Mouse (Mus musculus) midbrain, embryonic 11.5 days (tissue): ENCODE measurements around the gene Pck2. TPM values are rescaled to one million over a fixed set of nuclear protein-coding genes. Genes with fewer than 3 reads are reported as not detected.

ENCODE experiments used
- ATAC-seq: fragments of 200-750 bp; cut with Nextera tagmentation; 2 replicates; pipeline ENCODE4 v1.8.0; 2017; ENCODE audit warnings: moderate TSS enrichment, moderate library complexity; ENCODE audit not compliant: low FRiP score
- DNase-seq: peaks from one replicate; pipeline ENCODE4 v3.0.0; 2015; ENCODE audit warnings: low spot score; ENCODE audit errors: missing footprints
- H3K27ac ChIP-seq: fragments of 300-500 bp; sonication (generic); 2 replicates; pipeline ENCODE4 v1.5.1; 2014; ENCODE audit warnings: low read depth, low read length
- H3K27me3 ChIP-seq: fragments of 300-500 bp; sonication (generic); 2 replicates; pipeline ENCODE4 v1.6.1; 2014; ENCODE audit warnings: mild to moderate bottlenecking, low read length, moderate library complexity, mixed read lengths; ENCODE audit not compliant: control insufficient read depth, insufficient read depth
- H3K36me3 ChIP-seq: fragments of 300-500 bp; sonication (generic); 2 replicates; pipeline ENCODE4 v1.6.1; 2014; ENCODE audit warnings: mild to moderate bottlenecking, low read length, moderate library complexity, mixed read lengths; ENCODE audit not compliant: control insufficient read depth, insufficient read depth
- H3K4me1 ChIP-seq: fragments of 300-500 bp; sonication (generic); 2 replicates; pipeline ENCODE4 v1.6.1; 2014; ENCODE audit warnings: low read length; ENCODE audit not compliant: control insufficient read depth, insufficient read depth
- H3K4me2 ChIP-seq: fragments of 300-500 bp; sonication (generic); 2 replicates; pipeline ENCODE4 v1.6.1; 2014; ENCODE audit warnings: mild to moderate bottlenecking, moderate library complexity
- H3K4me3 ChIP-seq: fragments of 300-500 bp; sonication (generic); 2 replicates; pipeline ENCODE4 v1.5.1; 2014; ENCODE audit warnings: low read depth, low read length
- H3K9ac ChIP-seq: fragments of 300-500 bp; sonication (generic); 2 replicates; pipeline ENCODE4 v1.6.1; 2014; ENCODE audit warnings: low read length
- H3K9me3 ChIP-seq: fragments of 300-500 bp; sonication (generic); 2 replicates; pipeline ENCODE4 v1.6.1; 2016; ENCODE audit warnings: low read length; ENCODE audit not compliant: control insufficient read depth
- WGBS: fragments of 180-500 bp; shearing (Covaris S2); extraction: QIAGEN DNeasy Blood & Tissue Kit; methylation state at CpG from one replicate; pipeline ENCODE4 v1.1.7; 2014; 5-methylcytosine and 5-hydroxymethylcytosine counted together
- polyA plus RNA-seq: library from polyadenylated mRNA; unstranded; fragments of >200 nt; fragmentation: Nextera tagmentation; extraction: Ambion mirVana; gene quantifications from 2 replicates; pipeline ENCODE4 v1.2.1, GENCODE M21; 2014

Pck2 gene
- polyA plus RNA-seq, 1 experiment from 2014 or later = 10.7 TPM

DNA sequence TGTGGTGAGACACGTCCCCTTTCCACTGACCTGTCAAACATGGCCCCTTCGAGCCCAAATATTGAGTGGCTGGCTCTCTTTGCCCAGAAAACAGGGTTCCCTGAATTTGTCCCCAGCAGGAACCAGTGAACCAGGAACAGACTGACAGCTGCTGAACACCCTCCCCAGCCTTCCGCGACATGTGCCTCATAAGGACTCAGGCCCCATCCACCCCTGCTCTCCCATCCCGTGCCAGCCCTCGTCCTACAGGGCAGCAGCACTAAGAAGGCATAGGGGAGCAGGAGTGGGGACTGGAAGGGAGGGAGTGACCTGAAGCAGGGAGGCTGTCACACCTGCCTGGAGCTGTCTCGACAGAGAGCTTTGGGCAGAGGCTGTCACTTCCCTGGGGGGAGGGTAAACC, 32.3 kb upstream of the Pck2 start:
- H3K36me3 ChIP-seq = no peaks in the 10 kb centered on the region
- H3K27ac ChIP-seq = no peak overlapping the region
- DNase-seq = peak; percentile 68
- no peak overlapping the region for H3K4me2 ChIP-seq
- no peaks in the 10 kb centered on the region for H3K4me1 ChIP-seq
- no peak overlapping the region for H3K4me3 ChIP-seq
- 56% methylated on average over 7 of the region's 7 CpGs for WGBS
- no peak overlapping the region for H3K9ac ChIP-seq
- no peaks in the 10 kb centered on the region for H3K9me3 ChIP-seq
- no peaks in the 10 kb centered on the region for H3K27me3 ChIP-seq
- ATAC-seq = no peak

DNA sequence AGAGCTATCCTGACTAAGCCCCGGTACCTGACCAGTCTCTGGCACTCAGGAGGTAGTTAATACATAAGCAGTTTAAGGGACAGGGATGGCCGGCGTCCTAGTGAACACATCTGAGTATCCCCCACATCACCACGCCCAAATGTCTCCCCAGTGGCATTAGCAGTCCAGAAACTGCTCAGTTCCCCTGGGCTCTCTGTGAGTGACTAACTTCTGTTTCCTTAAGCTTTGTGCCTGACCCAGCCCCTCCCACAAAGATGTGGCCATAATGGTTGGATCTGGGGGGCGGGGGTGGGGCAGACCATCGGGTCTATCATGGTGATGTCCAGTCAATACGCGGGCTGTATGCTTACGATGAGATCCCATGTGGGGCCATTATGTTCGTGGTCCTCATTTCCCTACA, 30.5 kb upstream of the Pck2 start:
- no peak overlapping the region for H3K9ac ChIP-seq
- no peak overlapping the region for H3K27ac ChIP-seq
- H3K36me3 ChIP-seq = no peaks in the 10 kb centered on the region
- H3K4me2 ChIP-seq = no peak overlapping the region
- no peaks in the 10 kb centered on the region for H3K27me3 ChIP-seq
- WGBS = 84% methylated on average over 10 of the region's 10 CpGs
- H3K9me3 ChIP-seq = no peaks in the 10 kb centered on the region
- DNase-seq = peak; percentile 51
- H3K4me1 ChIP-seq = no peaks in the 10 kb centered on the region
- no peak overlapping the region for H3K4me3 ChIP-seq
- ATAC-seq = no peak

DNA sequence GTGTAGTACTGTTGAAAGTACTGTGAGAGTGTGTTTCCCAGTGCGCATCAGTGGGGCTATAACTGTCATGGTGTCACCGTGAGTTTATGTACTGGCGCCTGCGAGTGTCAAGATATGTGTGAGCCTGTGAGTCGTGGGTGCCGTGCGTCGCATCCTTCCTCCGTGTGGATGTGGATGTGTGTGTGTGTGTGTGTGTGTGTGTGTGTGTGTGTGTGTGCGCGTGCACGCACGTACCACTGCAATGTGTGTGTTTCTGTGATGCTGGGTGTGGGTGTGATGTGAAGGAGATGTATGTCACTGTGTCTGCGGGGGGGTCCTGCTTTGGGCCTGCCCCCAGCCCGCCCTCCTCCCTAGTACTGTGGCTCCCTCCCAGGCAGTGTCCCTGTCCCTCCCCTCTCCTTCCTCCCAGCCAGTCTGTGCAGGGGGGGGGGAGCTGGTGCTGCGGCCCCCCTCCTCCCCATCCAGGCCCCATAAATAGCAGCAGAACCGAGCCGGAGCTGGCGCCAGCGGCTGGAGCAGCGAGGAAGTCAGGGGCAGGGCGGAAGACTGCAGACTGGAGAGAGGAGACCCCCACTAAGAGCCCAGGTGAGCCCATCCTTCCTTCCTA, 29.8 kb upstream of the Pck2 start, which contains the start of gene Cpne6:
Gene Cpne6, plus strand, starts transcription at position 321 of the 607 bp plus-strand sequence.
- Histone ChIP-seq H3K27me3 (no peaks in the 10 kb centered on the region), H3K36me3 (no peaks in the 10 kb centered on the region), H3K4me2 (no peak within 1 kb of the TSS), H3K27ac (no peak within 1 kb of the TSS), H3K9me3 (no peaks in the 10 kb centered on the region), H3K4me1 (no peaks in the 10 kb centered on the region), H3K4me3 (no peak within 1 kb of the TSS), H3K9ac (no peak within 1 kb of the TSS)
- WGBS = 76% methylated on average over 22 of the region's 22 CpGs
- DNase-seq = peak; percentile 66
- no peak for ATAC-seq

DNA sequence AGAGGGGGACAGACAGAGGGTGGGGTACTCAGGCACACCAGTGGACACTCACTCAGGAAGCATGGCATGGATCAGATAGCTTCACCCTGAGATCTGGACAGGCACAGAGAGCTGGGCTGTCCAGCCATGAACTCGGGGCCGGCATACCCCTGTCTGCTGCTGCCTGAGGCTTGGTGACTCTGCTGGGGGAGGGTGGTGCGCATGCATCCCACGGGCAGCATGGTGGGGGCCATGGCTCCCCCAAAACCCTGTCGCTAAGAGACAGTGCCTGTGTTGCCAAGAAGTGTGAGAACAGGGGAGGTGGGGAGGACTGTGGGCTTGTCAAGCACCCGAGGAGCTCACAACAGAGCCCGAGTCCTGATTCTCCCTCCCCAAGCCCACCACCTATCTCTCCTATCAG, 29.0 kb upstream of the Pck2 start:
- 0 out of 2 replicates have a peak, but pooled peaks have one; percentile 22 for ATAC-seq
- no peak for DNase-seq
- H3K36me3 ChIP-seq = no peaks in the 10 kb centered on the region
- H3K27me3 ChIP-seq = no peaks in the 10 kb centered on the region
- H3K4me1 ChIP-seq = no peaks in the 10 kb centered on the region
- H3K9me3 ChIP-seq = no peaks in the 10 kb centered on the region
- H3K4me3 ChIP-seq = no peak overlapping the region
- H3K9ac ChIP-seq = no peak overlapping the region
- no peak overlapping the region for H3K27ac ChIP-seq
- WGBS = 78% methylated on average over 7 of the region's 7 CpGs
- H3K4me2 ChIP-seq = no peak overlapping the region

DNA sequence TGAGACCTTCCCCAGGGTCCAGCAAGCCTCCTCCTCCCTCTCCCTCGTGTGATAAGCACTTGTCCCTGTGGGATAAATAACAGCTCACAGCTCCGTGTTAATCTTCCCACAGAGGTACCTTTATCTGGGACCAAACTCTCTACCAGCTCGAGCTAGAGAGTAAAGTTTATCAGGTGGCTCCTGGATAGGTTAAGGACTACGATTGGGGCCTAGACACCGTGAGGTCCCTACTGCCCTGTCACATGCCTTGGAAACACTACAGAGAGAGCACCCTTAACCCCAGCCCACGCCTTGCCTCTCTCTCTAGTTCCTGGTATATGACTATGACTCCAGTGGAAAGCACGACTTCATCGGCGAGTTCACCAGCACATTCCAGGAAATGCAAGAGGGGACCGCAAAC, 26.1 kb upstream of the Pck2 start:
- Histone ChIP-seq H3K27ac (no peak overlapping the region), H3K9ac (no peak overlapping the region), H3K4me1 (peaks cover 3% of the 10 kb centered on the region; the same call in 1 of the 2 replicates), H3K27me3 (no peaks in the 10 kb centered on the region), H3K9me3 (no peaks in the 10 kb centered on the region), H3K4me2 (no peak overlapping the region), H3K4me3 (no peak overlapping the region), H3K36me3 (no peaks in the 10 kb centered on the region)
- DNase-seq (no peak), ATAC-seq (no peak)
- 74% methylated on average over 10 of the region's 10 CpGs for WGBS

DNA sequence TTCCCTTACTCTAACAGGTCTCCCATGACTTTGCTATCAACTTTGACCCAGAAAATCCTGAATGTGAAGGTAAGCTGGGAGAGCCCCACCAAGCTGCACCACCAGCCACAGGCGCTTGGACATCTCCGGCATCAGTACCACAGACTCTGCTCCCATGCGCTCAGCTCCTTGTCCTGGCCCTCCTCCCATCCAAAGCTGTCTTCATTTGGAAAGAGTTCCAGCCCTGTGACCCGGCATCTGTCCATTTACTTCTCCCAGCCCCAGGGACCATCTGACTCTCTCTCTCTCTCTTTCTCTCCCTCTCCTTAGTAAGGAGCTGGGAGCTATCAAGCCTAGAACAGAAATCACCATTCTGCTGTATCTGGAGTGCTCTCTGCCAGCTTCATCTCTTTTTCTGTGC, 24.2 kb upstream of the Pck2 start:
- H3K27ac ChIP-seq = no peak overlapping the region
- H3K4me1 ChIP-seq = peaks cover 5% of the 10 kb centered on the region; the same call in 1 of the 2 replicates
- no peak overlapping the region for H3K9ac ChIP-seq
- H3K36me3 ChIP-seq = no peaks in the 10 kb centered on the region
- no peak for ATAC-seq
- no peak overlapping the region for H3K4me2 ChIP-seq
- H3K4me3 ChIP-seq = no peak overlapping the region
- DNase-seq = no peak
- no peaks in the 10 kb centered on the region for H3K27me3 ChIP-seq
- WGBS = 83% methylated on average over 4 of the region's 4 CpGs
- H3K9me3 ChIP-seq = no peaks in the 10 kb centered on the region

DNA sequence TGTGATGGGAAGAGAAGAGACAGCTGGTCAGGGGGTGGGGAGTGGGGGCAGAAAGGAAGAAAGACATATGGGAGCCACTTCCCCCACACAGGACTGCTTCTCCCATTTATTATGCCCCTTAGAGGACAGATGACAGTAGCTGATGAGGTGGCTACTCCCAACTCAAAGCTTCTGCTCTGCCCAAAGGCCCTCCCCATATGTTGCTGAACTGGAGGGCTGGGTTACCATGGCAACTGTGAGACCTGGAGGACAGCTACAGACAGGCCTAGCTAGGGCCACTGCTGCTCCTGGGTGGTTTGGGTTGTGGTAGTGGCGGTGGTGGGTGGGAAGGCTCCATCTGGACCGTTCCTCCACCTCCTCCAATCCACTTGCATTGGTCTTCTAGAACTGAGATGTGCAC, 21.2 kb upstream of the Pck2 start:
- no peaks in the 10 kb centered on the region for H3K36me3 ChIP-seq
- DNase-seq (no peak), ATAC-seq (peak; percentile 64)
- no peak overlapping the region for H3K4me3 ChIP-seq
- H3K9me3 ChIP-seq = no peaks in the 10 kb centered on the region
- no peak overlapping the region for H3K9ac ChIP-seq
- peaks cover 4% of the 10 kb centered on the region; the same call in 1 of the 2 replicates for H3K27me3 ChIP-seq
- H3K27ac ChIP-seq = no peak overlapping the region
- no peak overlapping the region for H3K4me2 ChIP-seq
- WGBS = 59% methylated on average over 2 of the region's 2 CpGs
- H3K4me1 ChIP-seq = peaks cover 5% of the 10 kb centered on the region; the same call in 1 of the 2 replicates

DNA sequence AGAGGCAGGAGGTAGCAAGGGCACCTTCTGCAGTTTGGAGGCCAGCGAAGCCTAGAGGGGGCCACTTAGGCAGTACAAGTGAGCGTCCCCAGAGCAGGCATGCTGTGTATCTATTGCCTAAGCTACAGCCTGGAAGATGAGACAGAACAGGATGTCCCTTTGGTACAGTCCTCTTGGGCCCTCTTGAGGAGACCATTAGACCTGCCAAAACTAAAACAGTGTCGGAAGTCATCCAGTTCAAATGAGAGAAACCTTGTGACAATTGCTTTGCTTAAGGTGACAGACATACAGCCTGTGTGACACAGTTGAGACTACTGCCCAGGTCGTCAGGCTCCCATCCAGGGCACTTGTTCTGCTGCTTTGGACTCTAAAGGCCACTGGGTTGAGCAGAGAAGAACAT, 20.5 kb upstream of the Pck2 start:
- H3K27ac ChIP-seq = no peak overlapping the region
- H3K4me3 ChIP-seq = no peak overlapping the region
- no peak overlapping the region for H3K9ac ChIP-seq
- no peak overlapping the region for H3K4me2 ChIP-seq
- 59% methylated on average over 4 of the region's 4 CpGs for WGBS
- no peaks in the 10 kb centered on the region for H3K36me3 ChIP-seq
- H3K4me1 ChIP-seq = peaks cover 5% of the 10 kb centered on the region; the same call in 1 of the 2 replicates
- DNase-seq = no peak
- no peaks in the 10 kb centered on the region for H3K9me3 ChIP-seq
- peaks cover 4% of the 10 kb centered on the region; the same call in 1 of the 2 replicates for H3K27me3 ChIP-seq
- ATAC-seq = no peak

DNA sequence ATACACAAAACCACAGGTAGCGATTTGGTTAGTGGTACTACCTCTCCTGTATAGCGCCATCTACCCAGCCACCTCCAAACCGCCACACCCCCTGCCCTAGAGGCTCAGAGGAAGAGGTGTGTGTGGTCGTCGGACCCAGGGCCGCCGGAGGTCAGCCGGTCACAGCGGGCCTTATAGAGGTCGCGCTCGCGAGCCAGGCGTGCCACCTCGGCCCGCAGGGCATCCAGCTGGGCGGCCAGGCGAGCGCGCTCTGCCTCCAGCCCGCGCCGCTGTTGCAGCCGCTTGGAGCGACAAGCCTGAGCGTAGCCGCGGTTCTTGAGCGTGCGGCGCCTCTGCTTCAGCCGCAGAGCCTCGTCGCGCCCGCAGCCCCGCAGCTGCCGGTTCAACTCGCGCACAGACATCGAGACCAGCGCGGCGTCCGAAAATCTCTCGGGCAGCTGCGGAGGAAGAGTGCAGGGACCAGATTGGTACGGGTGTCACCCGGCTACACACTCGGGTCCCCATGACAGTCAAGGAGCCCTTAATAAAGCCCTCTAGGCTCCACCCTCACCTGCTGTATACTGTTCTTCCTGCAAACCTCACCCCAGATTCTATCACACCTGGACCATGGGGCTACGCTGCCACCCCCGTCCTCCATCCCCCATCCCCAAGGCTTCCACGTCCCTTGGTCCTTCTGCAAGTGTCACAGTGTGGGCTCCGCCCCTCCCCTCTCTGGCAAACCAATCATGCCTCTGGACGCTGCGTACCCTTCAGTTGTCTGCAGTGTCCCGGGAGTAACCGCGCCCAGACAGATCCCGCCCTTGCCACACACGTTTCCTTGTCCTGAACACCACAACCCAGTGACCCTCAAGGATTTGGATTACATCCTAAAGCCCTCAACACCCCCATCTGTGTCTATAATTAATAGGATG, 19.4 kb upstream of the Pck2 start:
- under 1% methylated on average over 61 of the region's 61 CpGs for WGBS
- peak; percentile 93 for DNase-seq
- Histone ChIP-seq H3K9me3 (no peaks in the 10 kb centered on the region), H3K27me3 (peaks cover 4% of the 10 kb centered on the region; the same call in 1 of the 2 replicates), H3K4me3 (peak overlapping the region; percentile 42), H3K4me1 (peaks cover 5% of the 10 kb centered on the region; the same call in 1 of the 2 replicates), H3K27ac (no peak overlapping the region), H3K4me2 (peak overlapping the region; percentile 86), H3K9ac (peak overlapping the region; percentile 43), H3K36me3 (no peaks in the 10 kb centered on the region)
- ATAC-seq = peak; percentile 66
